Mouse (Mus musculus) layer of hippocampus, adult 8-10 months (tissue): Measurements from ENCODE around the gene Cep135. TPM values are rescaled to one million over a fixed set of nuclear protein-coding genes. Genes with fewer than 3 reads are reported as not detected.

Experiments
- DNase-seq, 2 experiments: peaks; one replicate each; pipeline ENCODE4 v3.0.0; 2022; ENCODE audit warnings: low spot score in 2 of 2
- total RNA-seq, 4 experiments: library from RNA; stranded (reverse); gene quantifications; 2 replicates each; pipeline ENCODE4 v1.2.4; 2022

Cep135 gene
- 1 to 10 TPM; 7.2 to 8.0 (median 7.6) TPM for total RNA-seq

DNA sequence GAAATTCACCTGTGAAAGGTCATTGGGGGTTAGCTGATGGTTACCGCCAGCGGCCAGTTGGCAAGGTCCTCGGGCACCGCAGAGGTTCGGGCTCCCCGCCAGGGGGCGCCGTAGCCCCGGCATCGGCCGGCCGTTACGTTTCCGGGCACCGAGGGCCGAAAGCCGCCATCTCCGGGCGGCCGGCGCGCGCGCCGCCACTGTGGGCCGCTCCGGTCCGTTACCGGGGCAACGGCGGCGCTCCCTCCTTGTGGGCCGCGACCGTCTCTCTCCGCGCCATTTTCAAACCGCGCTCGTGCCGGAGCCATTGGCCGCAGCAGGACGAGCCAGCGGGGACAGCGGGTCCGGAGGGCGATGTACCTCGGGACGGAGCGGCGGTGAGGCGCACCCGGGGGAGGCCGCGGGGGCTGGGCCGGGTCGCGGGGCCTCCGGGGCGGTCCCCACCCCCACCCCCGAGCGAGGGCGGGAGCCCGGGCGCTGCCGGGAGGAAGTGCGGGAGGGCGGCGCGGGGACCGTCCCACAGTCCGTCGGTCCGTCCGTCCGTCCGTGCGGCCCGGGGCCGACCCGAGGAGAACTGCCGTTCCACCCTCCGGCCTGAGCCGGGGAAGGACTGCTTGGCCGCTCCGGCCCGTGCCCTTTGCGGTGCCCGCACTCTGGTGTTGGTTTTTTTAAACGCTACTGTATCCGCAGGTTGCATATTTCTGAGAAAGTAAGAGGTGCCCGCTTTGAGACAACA, at the start of gene Cep135:
TSS of gene Cep135 (plus strand) at position 148 of the 733 bp plus-strand sequence.
- DNase-seq: peak; percentile 53 to 76

- no peak for DNase-seq
Measured at GRCm38 (mm10) chr5:76540181-76540580, 48.3 kb upstream of the Cep135 start.

DNA sequence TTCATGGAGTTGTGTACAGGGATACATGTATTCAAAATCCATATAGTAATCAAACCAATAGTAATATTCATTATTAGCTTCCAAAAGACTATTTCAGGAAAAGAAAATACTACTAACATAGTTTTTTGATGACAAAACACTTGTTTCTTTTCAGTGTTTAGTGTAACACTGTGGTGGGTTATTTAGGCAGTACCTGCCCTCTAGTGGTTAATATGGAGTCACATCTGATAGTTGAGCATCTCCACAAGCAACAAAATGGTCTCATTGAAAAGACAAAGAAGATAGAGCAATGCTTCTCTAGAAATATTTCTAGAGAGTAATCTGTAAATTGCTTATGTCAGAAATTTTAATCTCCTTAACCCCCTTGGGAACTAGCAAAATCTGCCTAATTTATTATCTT, 47.7 kb upstream of the Cep135 start:
- DNase-seq: no peak

GRCm38 (mm10) chr5:76543200-76543599, 45.3 kb upstream of the Cep135 start:
- DNase-seq: no peak

DNA sequence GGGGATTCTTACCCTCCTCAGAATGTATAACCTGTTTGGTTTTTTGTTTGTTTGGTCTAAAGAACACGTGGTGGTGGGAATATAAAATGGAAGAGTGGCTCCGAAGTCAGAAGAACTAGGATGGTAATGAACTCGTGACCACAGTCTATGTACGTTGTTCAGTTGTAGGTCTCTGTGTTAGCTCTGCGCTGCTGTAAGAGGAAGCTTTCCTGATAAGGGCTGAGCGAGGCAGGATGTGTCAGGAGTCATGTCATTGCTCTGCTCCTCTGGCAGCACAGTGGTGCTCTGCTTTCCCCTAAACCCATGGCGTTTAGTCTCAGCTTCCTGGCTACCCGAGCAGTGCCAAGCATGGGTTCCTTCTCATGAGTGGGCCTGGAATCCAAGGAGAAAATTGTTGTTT, 38.1 kb upstream of the Cep135 start:
- DNase-seq: no peak

- peak in 1 of 2 experiments; percentile 64 for DNase-seq
Measured at GRCm38 (mm10) chr5:76565321-76565720, 23.2 kb upstream of the Cep135 start.

DNA sequence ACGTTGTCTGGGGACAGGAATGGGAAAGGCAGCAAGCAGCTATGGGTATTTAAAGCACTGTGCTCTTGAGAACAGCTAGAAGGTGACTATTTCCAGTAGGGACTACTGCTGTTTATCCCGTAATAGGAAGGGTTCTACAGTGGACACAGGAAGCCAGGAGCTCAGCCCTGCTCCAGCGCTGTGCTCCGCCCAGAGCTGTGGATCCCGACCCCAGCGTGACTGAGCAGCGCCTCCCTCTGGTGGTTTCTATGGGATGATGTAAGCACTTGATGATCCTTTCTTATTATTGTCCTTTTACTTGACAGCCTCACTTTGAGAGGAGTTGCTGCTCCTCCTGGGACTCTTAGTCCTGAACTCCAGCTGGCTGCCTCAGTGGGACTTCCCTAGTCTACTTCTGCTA, 14.2 kb upstream of the Cep135 start:
- no peak for DNase-seq

GRCm38 (mm10) chr5:76577026-76577425, 11.5 kb upstream of the Cep135 start:
- DNase-seq: no peak

DNA sequence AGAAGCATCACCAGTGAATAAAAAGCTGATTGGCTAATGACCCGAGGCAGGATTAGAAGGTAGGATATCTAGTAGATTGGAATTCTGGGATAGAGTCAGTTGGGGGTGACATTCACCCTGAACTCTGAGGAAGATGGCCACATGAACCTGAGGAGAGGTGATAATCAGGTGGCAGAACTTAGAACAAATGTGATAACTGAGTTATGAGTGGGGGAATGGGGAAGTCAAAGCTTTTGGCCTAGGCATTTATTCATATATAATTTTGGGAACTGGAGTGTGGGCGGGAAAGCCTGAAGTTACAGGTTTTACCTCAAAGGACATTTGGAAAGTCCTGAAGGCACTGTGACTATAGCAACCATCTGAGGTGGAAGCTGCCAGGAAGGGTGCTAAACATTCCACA, 3.1 kb upstream of the Cep135 start:
- DNase-seq: no peak

- no peak for DNase-seq
Measured at GRCm38 (mm10) chr5:76589311-76589710, 813 bp downstream of the Cep135 start.

GRCm38 (mm10) chr5:76590009-76590408, 1.5 kb downstream of the Cep135 start:
- no peak for DNase-seq

GRCm38 (mm10) chr5:76591885-76592284, 3.4 kb downstream of the Cep135 start:
- DNase-seq: peak in 1 of 2 experiments; percentile 16

GRCm38 (mm10) chr5:76609702-76610370, 21.3 kb downstream of the Cep135 start:
- no peak for DNase-seq

GRCm38 (mm10) chr5:76612867-76613499, 24.5 kb downstream of the Cep135 start:
- no peak for DNase-seq

DNA sequence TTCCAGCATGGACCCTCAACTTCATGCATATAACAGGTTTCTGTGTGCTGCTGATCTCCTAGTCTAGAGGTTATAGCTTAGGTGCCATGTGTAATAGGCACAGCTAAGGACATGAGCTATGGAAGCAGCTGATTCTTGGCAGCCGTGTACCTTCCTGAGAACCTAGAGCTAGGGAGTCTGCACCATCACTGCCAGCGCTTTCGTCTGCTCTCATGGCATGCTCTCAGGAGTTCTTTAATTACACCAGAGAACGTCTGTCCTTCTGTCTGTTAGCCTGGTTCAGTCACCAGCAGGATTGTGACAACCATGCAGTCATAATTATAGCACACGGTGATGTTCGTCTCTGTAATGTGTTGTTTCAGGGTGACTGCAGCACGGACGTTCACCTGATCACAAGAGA, 26.8 kb downstream of the Cep135 start:
- peak; percentile 12 to 19 for DNase-seq

DNA sequence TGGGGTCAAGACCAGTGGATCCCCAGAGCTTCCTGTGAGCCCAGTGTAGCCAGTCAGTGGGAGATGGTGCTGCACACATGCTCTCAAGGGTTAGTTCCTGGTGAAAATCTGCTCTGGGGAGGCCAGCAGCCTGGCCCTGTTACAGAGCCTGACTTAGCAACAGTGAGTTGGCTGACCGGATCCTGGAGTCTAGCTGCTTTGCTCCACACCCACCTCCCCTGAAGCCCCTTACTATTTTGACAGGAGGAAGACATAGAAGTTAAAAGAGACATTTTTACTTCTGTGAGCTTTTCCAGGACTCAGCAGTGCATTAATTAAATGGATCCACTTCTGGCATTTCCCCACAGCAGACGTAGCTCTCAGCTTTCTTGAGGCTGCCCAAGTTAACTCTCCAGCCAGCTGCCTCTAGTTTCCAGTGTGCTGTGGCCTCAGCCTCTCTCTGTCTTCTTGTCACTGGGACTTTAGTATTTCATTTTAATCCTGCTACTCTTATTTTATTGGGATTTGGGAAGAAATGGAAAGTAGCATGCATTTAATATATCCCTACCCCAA, 27.8 kb downstream of the Cep135 start:
- DNase-seq: no peak

- DNase-seq: peak; percentile 16 to 30
Measured at GRCm38 (mm10) chr5:76618750-76619149, 30.3 kb downstream of the Cep135 start.

DNA sequence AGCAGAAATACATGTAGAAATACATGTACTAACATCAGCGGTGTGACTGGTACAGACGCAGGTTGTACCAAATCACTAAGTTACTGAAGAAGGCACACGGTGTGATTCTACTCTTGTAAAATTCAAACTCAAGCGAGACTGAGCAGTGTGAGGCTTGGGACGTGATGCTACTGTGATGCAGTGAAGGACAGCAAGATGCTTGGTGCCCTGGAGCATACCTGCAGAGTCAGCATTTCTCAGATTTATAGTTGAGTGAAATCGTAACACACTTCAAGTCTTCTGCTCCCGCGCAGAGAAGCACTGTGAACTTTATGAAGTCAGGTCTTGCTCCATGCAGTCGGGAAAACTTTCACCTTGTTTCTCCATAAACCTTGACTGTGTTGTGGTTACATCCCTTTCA, 35.3 kb downstream of the Cep135 start:
- DNase-seq: no peak

- DNase-seq: no peak
Measured at GRCm38 (mm10) chr5:76627770-76628169, 39.3 kb downstream of the Cep135 start.

- DNase-seq: no peak
Measured at GRCm38 (mm10) chr5:76634012-76634411, 45.5 kb downstream of the Cep135 start.

GRCm38 (mm10) chr5:76635592-76635991, 47.1 kb downstream of the Cep135 start:
- DNase-seq: no peak

DNA sequence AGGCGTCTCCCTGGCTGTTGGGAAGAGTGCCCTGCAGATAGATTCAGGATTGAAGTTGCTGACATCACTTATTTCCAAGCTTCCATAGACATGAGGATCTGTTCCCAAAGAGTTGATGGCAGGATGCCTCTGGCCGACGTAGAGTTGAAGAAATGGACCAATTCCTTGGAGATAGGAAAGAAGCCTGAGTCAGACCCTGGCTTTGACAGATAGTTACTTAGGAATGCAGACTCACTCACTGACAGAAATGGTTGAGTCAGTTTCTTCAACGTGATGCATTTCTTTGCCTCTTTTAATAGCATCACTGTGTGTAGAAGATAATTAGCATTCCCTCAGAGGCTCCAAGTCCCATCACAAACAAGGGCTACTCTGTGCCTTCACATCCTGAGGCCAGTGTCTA, 53.6 kb downstream of the Cep135 start:
- no peak for DNase-seq
